Mouse (Mus musculus) thymus, postnatal 36 days (tissue): ENCODE measurements at regions not wholly inside any gene's neighbourhood (a gene's known extent, or its start where the extent isn't known, plus 50 kb on each side); places are given as distances from the start of the nearest gene placed in this dataset.
A peak's percentile ranks its signal among the peaks of the same experiment; 100 is the strongest.

Experiments
- DNase-seq, 2 experiments: peaks; one replicate each; pipeline ENCODE4 v3.0.0; 2022; ENCODE audit warnings: mixed read lengths in 2 of 2

- DNase-seq, result no peak
These were observed 117.2 kb downstream of the Zfp36l2 start for GRCm38 (mm10) chr17:84070596-84070995.

- no peak for DNase-seq
These were observed 120.6 kb downstream of the Zfp36l2 start for GRCm38 (mm10) chr17:84067102-84067501.

- peak; percentile 39 to 50 for DNase-seq
These were observed 124.0 kb downstream of the Zfp36l2 start for GRCm38 (mm10) chr17:84063791-84064190.

- DNase-seq, result peak; percentile 33 to 46
These were observed 126.1 kb downstream of the Zfp36l2 start for GRCm38 (mm10) chr17:84061621-84062020.

GRCm38 (mm10) chr17:84056469-84056868 is 131.3 kb downstream of the Zfp36l2 start:
- DNase-seq, result no peak

GRCm38 (mm10) chr17:84052437-84052836 is 135.3 kb downstream of the Zfp36l2 start:
- DNase-seq, result no peak

- no peak for DNase-seq
These were observed 136.5 kb downstream of the Zfp36l2 start for GRCm38 (mm10) chr17:84051212-84051611.

- no peak for DNase-seq
These were observed 139.2 kb downstream of the Zfp36l2 start for GRCm38 (mm10) chr17:84048533-84048932.

GRCm38 (mm10) chr17:84047520-84047919 is 140.2 kb downstream of the Zfp36l2 start:
- DNase-seq, result no peak

- no peak for DNase-seq
These were observed 141.9 kb downstream of the Zfp36l2 start for GRCm38 (mm10) chr17:84045812-84046211.

GRCm38 (mm10) chr17:84044472-84044936 is 143.2 kb downstream of the Zfp36l2 start:
- DNase-seq, result no peak

- DNase-seq, result no peak
These were observed 144.6 kb downstream of the Zfp36l2 start for GRCm38 (mm10) chr17:84043102-84043501.

GRCm38 (mm10) chr17:84039444-84039843 is 148.3 kb downstream of the Zfp36l2 start:
- DNase-seq, result no peak

GRCm38 (mm10) chr17:84037580-84038304 is 150.0 kb downstream of the Zfp36l2 start:
- DNase-seq, result no peak

- peak; percentile 51 to 54 for DNase-seq
These were observed 151.7 kb downstream of the Zfp36l2 start for GRCm38 (mm10) chr17:84036056-84036455.

GRCm38 (mm10) chr17:84034801-84035200 is 152.9 kb downstream of the Zfp36l2 start:
- no peak for DNase-seq

GRCm38 (mm10) chr17:84032441-84032840 is 155.3 kb downstream of the Zfp36l2 start:
- no peak for DNase-seq

- DNase-seq, result no peak
These were observed 155.9 kb downstream of the Zfp36l2 start for GRCm38 (mm10) chr17:84031833-84032232.

- no peak for DNase-seq
These were observed 156.4 kb downstream of the Zfp36l2 start for GRCm38 (mm10) chr17:84031381-84031780.

GRCm38 (mm10) chr17:84030699-84031098 is 157.0 kb downstream of the Zfp36l2 start:
- no peak for DNase-seq

- peak; percentile 90 to 96 for DNase-seq
These were observed 159.4 kb downstream of the Zfp36l2 start for GRCm38 (mm10) chr17:84028157-84028970.

- DNase-seq, result no peak
These were observed 160.5 kb downstream of the Zfp36l2 start for GRCm38 (mm10) chr17:84027275-84027674.

- peak in 1 of 2 experiments; percentile 59 for DNase-seq
These were observed 161.6 kb downstream of the Zfp36l2 start for GRCm38 (mm10) chr17:84026110-84026509.

GRCm38 (mm10) chr17:84022358-84022757 is 165.4 kb downstream of the Zfp36l2 start:
- DNase-seq, result peak in 1 of 2 experiments; percentile 53
